Mouse (Mus musculus) C2C12 (cell line): ENCODE measurements around the gene Ccdc117.

Experiments used
- CEBPB ChIP-seq: IDR thresholded peaks from one replicate; pipeline ENCODE4 v1.6.1; 2011; ENCODE audit warnings: low read depth, mild to moderate bottlenecking, control low read depth, moderate library complexity
- CTCF ChIP-seq: IDR thresholded peaks from one replicate; pipeline ENCODE4 v1.5.1; 2011; ENCODE audit not compliant: control insufficient read depth, insufficient read depth, insufficient read length

DNA sequence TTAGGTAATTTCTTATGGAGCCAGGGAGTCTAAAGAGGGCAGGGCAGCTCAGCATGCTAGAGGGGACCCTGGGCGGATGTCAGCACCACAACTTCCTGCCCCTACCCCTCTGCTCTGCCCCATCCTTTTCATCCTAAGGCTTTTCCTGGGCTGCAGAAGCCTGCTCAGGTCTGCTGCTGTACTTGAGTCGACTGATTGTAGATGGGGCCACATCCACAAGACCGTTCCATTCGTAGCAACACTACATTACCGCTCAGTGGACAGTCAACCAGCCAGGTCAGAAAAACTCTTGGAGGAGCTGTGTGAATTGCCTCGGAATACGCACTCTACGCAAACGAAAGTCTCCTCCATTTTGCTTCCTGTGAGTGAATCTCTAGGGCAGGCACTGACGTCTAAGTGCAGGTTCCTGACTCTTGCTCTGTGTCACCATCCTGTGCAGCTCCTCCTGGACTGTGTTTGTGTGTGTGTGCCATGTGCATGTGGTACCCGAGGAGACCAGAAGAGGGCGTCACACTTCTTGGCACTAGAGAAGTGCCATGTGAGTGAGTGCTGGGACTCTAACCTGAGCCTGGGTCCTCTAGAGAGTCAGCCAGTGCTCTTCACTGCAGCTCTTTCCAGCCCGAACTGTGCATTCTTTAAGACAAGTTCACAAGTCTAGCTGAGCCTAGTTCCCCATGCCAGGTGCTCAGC, 45.3 kb downstream of the Ccdc117 start:
- TF ChIP-seq CTCF (no peak), CEBPB (no peak)
